Mouse (Mus musculus) neural tube, embryonic 11.5 days (tissue): Measurements from ENCODE around the gene Nrg4. TPM values are rescaled to one million over a fixed set of nuclear protein-coding genes. Genes with fewer than 3 reads are reported as not detected.
"Not testable (repeated sequence)": the region's sequence is repeated elsewhere in the genome, so short reads cannot be mapped to it uniquely, and the experiment has no call there.

Experiments
- ATAC-seq: fragments of 200-750 bp; cut with Nextera tagmentation; 2 replicates; pipeline ENCODE4 v1.8.0; 2017; ENCODE audit warnings: moderate number of reproducible peaks, mild to moderate bottlenecking, moderate TSS enrichment, moderate library complexity; ENCODE audit not compliant: insufficient read depth, low FRiP score, low TSS enrichment
- DNase-seq: peaks from one replicate; pipeline ENCODE4 v3.0.0-alpha.2; 2015; ENCODE audit warnings: low spot score
- H3K27ac ChIP-seq: fragments of 300-500 bp; sonication (generic); 2 replicates; pipeline ENCODE4 v1.5.1; 2014; ENCODE audit warnings: low read depth, mild to moderate bottlenecking, low read length
- H3K27me3 ChIP-seq: fragments of 300-500 bp; sonication (generic); 2 replicates; pipeline ENCODE4 v1.6.1; 2014; ENCODE audit warnings: mild to moderate bottlenecking, low read length, mixed read lengths; ENCODE audit not compliant: control insufficient read depth, insufficient read depth
- H3K36me3 ChIP-seq: fragments of 300-500 bp; sonication (generic); 2 replicates; pipeline ENCODE4 v1.6.1; 2014; ENCODE audit warnings: mild to moderate bottlenecking, low read length, moderate library complexity, mixed read lengths; ENCODE audit not compliant: control insufficient read depth, insufficient read depth
- H3K4me1 ChIP-seq: fragments of 300-500 bp; sonication (generic); 2 replicates; pipeline ENCODE4 v1.6.1; 2014; ENCODE audit warnings: low read length, mixed read lengths; ENCODE audit not compliant: control insufficient read depth, insufficient read depth
- H3K4me2 ChIP-seq: fragments of 300-500 bp; sonication (generic); 2 replicates; pipeline ENCODE4 v1.6.1; 2014; ENCODE audit warnings: low read depth, mild to moderate bottlenecking, moderate library complexity
- H3K4me3 ChIP-seq: fragments of 300-500 bp; sonication (generic); 2 replicates; pipeline ENCODE4 v1.5.1; 2014; ENCODE audit warnings: low read depth, low read length
- H3K9ac ChIP-seq: fragments of 300-500 bp; sonication (generic); 2 replicates; pipeline ENCODE4 v1.6.1; 2014; ENCODE audit warnings: mild to moderate bottlenecking, low read length
- H3K9me3 ChIP-seq: fragments of 300-500 bp; sonication (generic); 2 replicates; pipeline ENCODE4 v1.6.1; 2016; ENCODE audit warnings: low read length; ENCODE audit not compliant: control insufficient read depth
- WGBS: fragments of 180-500 bp; shearing (Covaris S2); extraction: QIAGEN DNeasy Blood & Tissue Kit; methylation state at CpG from one replicate; pipeline ENCODE4 v1.1.7; 2014; 5-methylcytosine and 5-hydroxymethylcytosine counted together
- polyA plus RNA-seq: library from polyadenylated mRNA; unstranded; fragments of >200 nt; fragmentation: Nextera tagmentation; extraction: Ambion mirVana; gene quantifications from 2 replicates; pipeline ENCODE4 v1.2.1, GENCODE M21; 2014

Nrg4 gene
- polyA plus RNA-seq, 1 experiment from 2014 or later, result 1.1 TPM

GRCm38 (mm10) chr9:55240852-55241251 is 85.8 kb downstream of the Nrg4 start:
- no peak for DNase-seq
- no peak overlapping the region for H3K4me2 ChIP-seq
- H3K9me3 ChIP-seq, result no peaks in the 10 kb centered on the region
- H3K27ac ChIP-seq, result no peak overlapping the region
- WGBS, result 92% methylated on average over 5 of the region's 5 CpGs
- H3K4me3 ChIP-seq, result no peak overlapping the region
- no peak for ATAC-seq
- no peaks in the 10 kb centered on the region for H3K27me3 ChIP-seq
- H3K9ac ChIP-seq, result no peak overlapping the region
- no peaks in the 10 kb centered on the region for H3K36me3 ChIP-seq
- H3K4me1 ChIP-seq, result no peaks in the 10 kb centered on the region

- no peak overlapping the region for H3K4me3 ChIP-seq
- H3K36me3 ChIP-seq, result no peaks in the 10 kb centered on the region
- ATAC-seq (no peak), DNase-seq (no peak)
- no peaks in the 10 kb centered on the region for H3K27me3 ChIP-seq
- H3K4me1 ChIP-seq, result no peaks in the 10 kb centered on the region
- no peak overlapping the region for H3K27ac ChIP-seq
- no peak overlapping the region for H3K9ac ChIP-seq
- 73% methylated on average over 13 of the region's 13 CpGs for WGBS
- H3K9me3 ChIP-seq, result no peaks in the 10 kb centered on the region; the same call in 1 of the 2 replicates
- no peak overlapping the region for H3K4me2 ChIP-seq
These were observed 90.1 kb downstream of the Nrg4 start for GRCm38 (mm10) chr9:55236235-55237165.

DNA sequence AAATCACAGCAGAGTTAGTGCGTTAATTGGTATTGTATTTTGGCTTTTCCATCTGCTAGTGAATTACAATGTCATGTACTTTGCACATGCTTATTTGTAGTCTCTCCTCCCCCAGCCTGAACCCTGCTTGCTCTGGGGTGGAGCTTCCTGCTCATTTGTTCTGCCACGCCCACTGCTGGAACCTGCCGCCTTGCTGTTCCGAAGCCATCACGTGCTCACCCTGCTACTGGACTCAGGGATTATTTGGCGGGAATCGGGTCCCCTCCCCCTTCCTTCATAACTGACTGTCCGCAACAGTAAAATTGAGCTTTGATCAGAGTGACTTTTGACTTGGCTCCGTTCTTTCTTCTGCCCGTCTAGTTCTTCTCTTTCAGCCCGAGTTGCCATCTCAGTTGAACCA is 93.6 kb downstream of the Nrg4 start:
- not testable (repeated sequence) for H3K36me3 ChIP-seq, ATAC-seq, H3K9ac ChIP-seq, H3K4me3 ChIP-seq, H3K27ac ChIP-seq, H3K4me2 ChIP-seq, DNase-seq, H3K4me1 ChIP-seq, H3K9me3 ChIP-seq, H3K27me3 ChIP-seq
- 74% methylated on average over 11 of the region's 11 CpGs for WGBS

- H3K36me3 ChIP-seq, result no peaks in the 10 kb centered on the region
- no peak overlapping the region for H3K4me3 ChIP-seq
- no peak overlapping the region for H3K9ac ChIP-seq
- no peaks in the 10 kb centered on the region for H3K4me1 ChIP-seq
- H3K4me2 ChIP-seq, result no peak overlapping the region
- no peak overlapping the region for H3K27ac ChIP-seq
- no peaks in the 10 kb centered on the region for H3K27me3 ChIP-seq
- ATAC-seq (no peak), DNase-seq (no peak)
- 89% methylated on average over 7 of the region's 7 CpGs for WGBS
- no peaks in the 10 kb centered on the region; the same call in 1 of the 2 replicates for H3K9me3 ChIP-seq
These were observed 94.1 kb downstream of the Nrg4 start for GRCm38 (mm10) chr9:55232586-55232985.

- DNase-seq (no peak), ATAC-seq (no peak)
- Histone ChIP-seq H3K36me3 (no peaks in the 10 kb centered on the region), H3K4me1 (no peaks in the 10 kb centered on the region), H3K9me3 (no peaks in the 10 kb centered on the region; the same call in 1 of the 2 replicates), H3K27me3 (no peaks in the 10 kb centered on the region), H3K4me2 (no peak overlapping the region), H3K9ac (no peak overlapping the region), H3K27ac (no peak overlapping the region), H3K4me3 (no peak overlapping the region)
- 93% methylated on average over 5 of the region's 5 CpGs for WGBS
These were observed 94.5 kb downstream of the Nrg4 start for GRCm38 (mm10) chr9:55232110-55232509.

- Histone ChIP-seq H3K27me3 (no peaks in the 10 kb centered on the region), H3K4me3 (no peak overlapping the region), H3K4me1 (no peaks in the 10 kb centered on the region), H3K4me2 (no peak overlapping the region), H3K9me3 (no peaks in the 10 kb centered on the region; the same call in 1 of the 2 replicates), H3K27ac (no peak overlapping the region), H3K9ac (no peak overlapping the region), H3K36me3 (no peaks in the 10 kb centered on the region)
- 64% methylated on average over 6 of the region's 6 CpGs for WGBS
- no peak for DNase-seq
- no peak for ATAC-seq
These were observed 95.1 kb downstream of the Nrg4 start for GRCm38 (mm10) chr9:55231544-55231943.

GRCm38 (mm10) chr9:55229010-55229409 is 97.6 kb downstream of the Nrg4 start:
- DNase-seq, result no peak

DNA sequence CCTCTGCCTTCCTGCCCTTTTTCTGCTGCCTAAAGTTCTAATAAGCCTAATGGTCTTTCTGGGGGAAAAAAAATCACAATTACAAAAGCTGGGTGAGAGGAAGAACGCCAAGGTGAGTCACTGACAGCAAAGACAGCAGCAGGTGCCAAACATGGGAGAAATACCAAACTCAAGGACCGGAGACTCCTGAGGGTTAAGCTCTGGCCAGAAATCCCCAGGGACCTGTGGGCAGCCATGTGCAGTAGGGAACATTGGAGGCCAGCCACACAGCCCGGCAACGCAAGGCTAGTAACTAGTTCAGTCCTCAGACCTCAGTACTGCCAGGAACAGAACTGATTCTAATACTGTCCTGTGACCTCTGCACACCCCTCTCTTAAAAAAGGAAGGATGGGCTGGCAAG is 98.5 kb downstream of the Nrg4 start:
- no peaks in the 10 kb centered on the region for H3K9me3 ChIP-seq
- H3K4me3 ChIP-seq, result no peak overlapping the region
- H3K4me1 ChIP-seq, result no peaks in the 10 kb centered on the region
- ATAC-seq (no peak), DNase-seq (no peak)
- H3K27me3 ChIP-seq, result no peaks in the 10 kb centered on the region
- H3K36me3 ChIP-seq, result peaks cover 4% of the 10 kb centered on the region
- H3K4me2 ChIP-seq, result no peak overlapping the region
- no peak overlapping the region for H3K27ac ChIP-seq
- no peak overlapping the region for H3K9ac ChIP-seq
- 95% methylated on average over 4 of the region's 4 CpGs for WGBS

More at GRCm38 (mm10) chr9:55229010-55229409, 97.6 kb downstream of the Nrg4 start:
- WGBS, result 75% methylated on average over 10 of the region's 10 CpGs
- H3K4me2 ChIP-seq, result no peak overlapping the region
- no peak for ATAC-seq
- no peak overlapping the region for H3K9ac ChIP-seq
- no peaks in the 10 kb centered on the region for H3K27me3 ChIP-seq
- H3K9me3 ChIP-seq, result no peaks in the 10 kb centered on the region; the same call in 1 of the 2 replicates
- no peaks in the 10 kb centered on the region for H3K4me1 ChIP-seq
- no peak overlapping the region for H3K27ac ChIP-seq
- H3K4me3 ChIP-seq, result no peak overlapping the region
- no peaks in the 10 kb centered on the region for H3K36me3 ChIP-seq

- Histone ChIP-seq H3K4me1 (no peaks in the 10 kb centered on the region), H3K36me3 (peaks cover 9% of the 10 kb centered on the region), H3K27me3 (no peaks in the 10 kb centered on the region), H3K27ac (no peak overlapping the region), H3K9me3 (no peaks in the 10 kb centered on the region), H3K9ac (no peak overlapping the region), H3K4me3 (no peak overlapping the region), H3K4me2 (no peak overlapping the region)
- ATAC-seq (no peak), DNase-seq (no peak)
- 77% methylated on average over 3 of the region's 3 CpGs for WGBS
These were observed 100.4 kb downstream of the Nrg4 start for GRCm38 (mm10) chr9:55226251-55226650.
